Mouse (Mus musculus): Measurements from ENCODE around the gene Rad23b. TPM values are rescaled to one million over a fixed set of nuclear protein-coding genes. Genes with fewer than 3 reads are reported as not detected.
"Not testable (repeated sequence)": the region's sequence is repeated elsewhere in the genome, so short reads cannot be mapped to it uniquely, and the experiment has no call there.

The Rad23b gene
- 148 and 153 TPM in 2 replicates for polyA plus RNA-seq (2012; rRNA removed)

DNA sequence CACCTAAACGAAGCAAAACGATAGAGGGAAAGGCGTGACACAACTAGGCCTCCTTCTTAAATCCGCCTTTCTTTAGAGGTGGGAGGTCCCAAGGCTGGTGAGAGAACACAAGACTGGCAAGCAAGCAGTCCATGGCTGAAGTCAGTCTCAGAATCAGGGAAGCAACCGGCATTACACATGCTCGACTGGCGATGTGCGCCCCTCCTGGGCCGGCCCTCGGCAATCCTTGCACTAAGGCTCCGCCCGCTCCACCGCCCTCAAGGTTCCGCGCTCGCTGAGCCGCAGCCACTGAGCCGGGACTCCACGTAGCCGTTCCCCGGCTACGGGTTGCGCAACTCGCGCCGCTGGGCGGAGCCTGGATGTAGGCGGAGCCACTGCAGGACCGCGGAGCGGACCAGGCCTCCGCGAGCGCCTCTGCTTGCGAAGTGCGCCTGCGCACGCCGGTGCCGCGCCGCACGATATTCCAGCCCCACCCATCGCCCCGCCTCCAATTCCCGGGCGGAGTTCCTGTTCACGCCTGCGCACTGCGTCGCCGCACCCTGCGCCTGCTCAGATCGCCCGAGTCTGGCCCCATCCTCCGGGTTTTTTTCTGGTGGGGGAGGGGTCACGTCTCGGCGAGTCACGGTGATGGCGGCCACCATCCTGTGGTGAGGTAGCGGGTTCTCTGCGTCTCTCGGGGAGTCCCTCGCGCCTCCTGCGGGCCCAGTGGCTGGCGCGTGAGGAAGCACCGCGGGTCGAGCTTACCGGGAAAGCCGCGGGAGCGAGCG lies at the start of gene Rad23b:
Rad23b (plus strand) TSS at position 592 of the 767 bp plus-strand sequence.
- Histone ChIP-seq H3K4me1 (ENCODE audit: control insufficient read depth, insufficient read depth, low read length) (peaks cover 2% of the 10 kb centered on the region; the same call in 1 of the 2 replicates), H3K4me3 (ENCODE audit: insufficient read depth, low read length) (peak within 1 kb of the TSS; percentile 63), H3K27ac (ENCODE audit: insufficient read depth, low read length) (peak within 1 kb of the TSS; percentile 73)
- TF ChIP-seq CTCF (IDR thresholded peaks at IDR 0.05; ENCODE audit: extremely low read depth, insufficient read depth, low read length), result no peak
- peak; percentile 87 for TF ChIP-seq POLR2A (IDR thresholded peaks at IDR 0.05; ENCODE audit: extremely low read depth, insufficient read depth, low read length)

DNA sequence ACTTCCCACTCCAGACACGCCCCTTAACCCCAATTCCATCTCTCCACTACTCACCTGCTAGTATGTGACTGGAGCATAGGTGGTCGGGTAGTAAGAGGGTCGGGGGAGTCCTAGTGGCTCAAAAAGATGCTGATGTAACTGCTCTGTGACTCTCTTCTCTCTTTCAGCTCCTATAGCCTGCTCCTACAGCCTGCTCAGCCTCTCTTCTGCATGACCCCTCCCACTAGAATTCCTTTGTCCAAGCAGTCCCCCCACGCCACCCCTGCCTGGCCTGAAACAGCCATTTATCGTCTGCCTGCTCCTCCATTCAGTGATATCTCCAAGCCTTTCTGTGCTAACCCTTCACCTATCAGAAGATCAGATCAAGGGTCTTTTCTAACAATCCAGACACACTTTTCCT lies 45.7 kb upstream of the Rad23b start:
- H3K27ac ChIP-seq (ENCODE audit: insufficient read depth, low read length), result no peak overlapping the region
- no peak for TF ChIP-seq POLR2A (IDR thresholded peaks at IDR 0.05; ENCODE audit: extremely low read depth, insufficient read depth, low read length)
- TF ChIP-seq CTCF (IDR thresholded peaks at IDR 0.05; ENCODE audit: extremely low read depth, insufficient read depth, low read length), result no peak
- no peaks in the 10 kb centered on the region for H3K4me1 ChIP-seq (ENCODE audit: control insufficient read depth, insufficient read depth, low read length)
- H3K4me3 ChIP-seq (ENCODE audit: insufficient read depth, low read length), result no peak overlapping the region

DNA sequence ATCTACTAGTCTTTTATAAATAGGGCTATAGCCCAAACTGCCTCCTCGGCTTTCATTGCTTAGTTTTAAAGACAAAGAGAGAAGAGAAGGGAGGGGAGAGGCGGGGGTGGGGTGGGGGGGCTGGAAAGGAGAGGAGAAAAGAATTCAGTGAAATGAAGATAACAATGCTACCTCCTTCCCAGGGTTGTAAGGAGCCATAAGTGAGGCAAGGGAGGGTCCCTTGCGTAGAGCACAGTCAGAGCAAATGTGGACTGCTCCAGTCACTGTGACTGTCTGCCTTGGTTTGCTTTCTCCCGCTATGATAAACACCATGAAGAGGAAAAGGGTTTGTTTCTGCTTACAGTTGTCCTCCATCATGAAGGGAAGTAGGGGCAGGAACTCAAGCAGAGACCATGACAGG lies 43.2 kb upstream of the Rad23b start:
- no peak for TF ChIP-seq CTCF (IDR thresholded peaks at IDR 0.05; ENCODE audit: extremely low read depth, insufficient read depth, low read length)
- TF ChIP-seq POLR2A (IDR thresholded peaks at IDR 0.05; ENCODE audit: extremely low read depth, insufficient read depth, low read length), result no peak
- Histone ChIP-seq H3K4me3 (ENCODE audit: insufficient read depth, low read length) (no peak overlapping the region), H3K4me1 (ENCODE audit: control insufficient read depth, insufficient read depth, low read length) (no peaks in the 10 kb centered on the region), H3K27ac (ENCODE audit: insufficient read depth, low read length) (no peak overlapping the region)

DNA sequence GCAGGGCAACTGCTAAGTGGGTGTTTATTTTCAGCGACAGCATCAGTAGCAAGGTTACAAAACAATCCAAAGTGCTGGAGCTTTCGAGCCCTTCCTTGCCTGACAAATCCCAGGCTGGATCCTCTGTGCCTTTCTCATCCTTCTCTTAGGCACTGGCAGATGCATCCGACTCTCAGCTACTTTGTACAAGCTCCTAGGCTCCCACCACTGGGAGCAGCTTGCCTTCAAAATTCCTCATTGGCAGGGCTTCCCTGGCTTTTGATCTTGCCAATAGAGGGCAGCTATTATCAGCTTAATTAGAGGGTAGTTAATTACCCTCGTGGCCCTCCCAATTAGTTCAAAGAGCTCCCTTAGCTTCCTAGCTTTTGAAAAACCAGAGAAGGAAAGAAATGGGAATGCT lies 33.1 kb upstream of the Rad23b start:
- Histone ChIP-seq H3K27ac (ENCODE audit: insufficient read depth, low read length) (no peak overlapping the region), H3K4me3 (ENCODE audit: insufficient read depth, low read length) (no peak overlapping the region), H3K4me1 (ENCODE audit: control insufficient read depth, insufficient read depth, low read length) (no peaks in the 10 kb centered on the region)
- TF ChIP-seq CTCF (IDR thresholded peaks at IDR 0.05; ENCODE audit: extremely low read depth, insufficient read depth, low read length), result no peak
- no peak for TF ChIP-seq POLR2A (IDR thresholded peaks at IDR 0.05; ENCODE audit: extremely low read depth, insufficient read depth, low read length)

DNA sequence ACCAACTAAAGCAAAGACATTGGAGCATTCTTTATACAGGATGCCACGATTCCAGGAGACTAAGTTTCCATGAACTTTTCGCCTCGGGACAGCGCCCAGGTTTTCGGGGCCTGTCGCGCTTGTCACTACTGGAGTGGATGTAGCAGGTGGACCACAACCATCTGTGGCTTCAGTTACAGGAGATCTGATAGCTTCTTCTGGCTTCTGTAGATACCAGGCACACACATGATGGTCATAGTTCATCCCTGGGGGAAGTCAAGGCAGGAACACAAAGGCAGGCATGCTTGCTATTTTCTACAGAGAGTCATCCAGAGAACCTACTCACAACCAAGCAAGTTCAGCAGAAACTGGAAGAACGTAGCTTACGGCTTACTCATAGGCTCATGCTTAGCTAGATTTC lies 31.5 kb upstream of the Rad23b start:
- not testable (repeated sequence) for H3K4me1 ChIP-seq (ENCODE audit: control insufficient read depth, insufficient read depth, low read length); H3K27ac ChIP-seq (ENCODE audit: insufficient read depth, low read length); H3K4me3 ChIP-seq (ENCODE audit: insufficient read depth, low read length)

DNA sequence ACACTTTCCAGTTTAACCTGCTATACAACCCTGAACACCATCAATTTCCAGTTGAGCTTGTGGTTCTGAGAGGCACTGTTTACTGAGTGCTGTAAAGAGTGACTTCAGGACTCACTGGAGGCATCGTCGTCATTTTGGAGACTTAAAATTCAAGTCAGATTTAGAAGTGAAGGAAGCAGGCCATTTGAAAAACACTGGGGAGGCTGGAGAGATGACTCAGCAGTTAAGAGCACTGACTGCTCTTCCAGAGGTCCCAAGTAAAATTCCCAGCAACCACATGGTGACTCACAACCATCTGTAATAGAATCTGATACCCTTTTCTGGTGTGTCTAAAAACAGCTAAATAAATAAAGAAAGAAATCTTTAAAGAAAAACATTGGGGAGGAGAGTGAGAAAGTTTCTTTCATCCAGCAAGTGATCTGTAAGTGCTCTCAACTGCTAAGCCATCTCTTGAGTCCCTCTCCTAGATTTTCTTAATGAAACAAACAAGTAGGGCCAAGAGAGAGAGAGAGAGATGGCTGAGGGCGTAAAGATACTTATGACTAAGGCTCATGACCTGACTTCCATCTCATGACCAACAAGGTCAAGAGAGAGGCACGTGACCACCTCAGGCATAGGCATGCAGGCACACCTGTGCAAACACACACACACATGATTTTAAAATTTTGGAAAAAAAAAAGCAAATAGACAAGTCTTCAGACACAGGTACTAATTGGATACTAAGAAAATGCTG lies 23.9 kb upstream of the Rad23b start:
- peaks cover 1% of the 10 kb centered on the region; the same call in 1 of the 2 replicates for H3K4me1 ChIP-seq (ENCODE audit: control insufficient read depth, insufficient read depth, low read length)
- no peak for TF ChIP-seq POLR2A (IDR thresholded peaks at IDR 0.05; ENCODE audit: extremely low read depth, insufficient read depth, low read length)
- no peak overlapping the region for H3K4me3 ChIP-seq (ENCODE audit: insufficient read depth, low read length)
- peak overlapping the region; percentile 54; the same call in 1 of the 2 replicates for H3K27ac ChIP-seq (ENCODE audit: insufficient read depth, low read length)

DNA sequence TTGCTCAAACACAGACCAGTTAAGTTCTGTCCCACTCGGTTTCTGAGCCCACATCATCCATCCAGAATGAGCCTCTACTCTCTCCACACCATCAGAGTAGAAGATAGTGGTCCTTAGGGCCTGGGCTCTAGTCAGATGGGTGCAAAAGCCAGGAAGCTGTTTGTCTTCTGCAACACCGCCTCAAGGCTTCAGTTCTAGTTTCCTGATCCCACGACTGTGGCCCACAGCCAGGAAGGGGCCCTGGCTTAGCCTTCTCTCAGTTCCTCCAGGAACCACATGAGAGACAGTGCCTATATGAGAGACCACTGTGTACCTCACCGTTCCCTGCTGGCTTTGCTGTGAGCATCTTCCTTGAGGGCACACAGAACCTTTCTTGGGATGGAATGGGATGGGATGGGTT lies 22.3 kb upstream of the Rad23b start:
- Histone ChIP-seq H3K27ac (ENCODE audit: insufficient read depth, low read length) (no peak overlapping the region), H3K4me1 (ENCODE audit: control insufficient read depth, insufficient read depth, low read length) (peaks cover 1% of the 10 kb centered on the region; the same call in 1 of the 2 replicates), H3K4me3 (ENCODE audit: insufficient read depth, low read length) (no peak overlapping the region)
- no peak for TF ChIP-seq POLR2A (IDR thresholded peaks at IDR 0.05; ENCODE audit: extremely low read depth, insufficient read depth, low read length)
- no peak for TF ChIP-seq CTCF (IDR thresholded peaks at IDR 0.05; ENCODE audit: extremely low read depth, insufficient read depth, low read length)

DNA sequence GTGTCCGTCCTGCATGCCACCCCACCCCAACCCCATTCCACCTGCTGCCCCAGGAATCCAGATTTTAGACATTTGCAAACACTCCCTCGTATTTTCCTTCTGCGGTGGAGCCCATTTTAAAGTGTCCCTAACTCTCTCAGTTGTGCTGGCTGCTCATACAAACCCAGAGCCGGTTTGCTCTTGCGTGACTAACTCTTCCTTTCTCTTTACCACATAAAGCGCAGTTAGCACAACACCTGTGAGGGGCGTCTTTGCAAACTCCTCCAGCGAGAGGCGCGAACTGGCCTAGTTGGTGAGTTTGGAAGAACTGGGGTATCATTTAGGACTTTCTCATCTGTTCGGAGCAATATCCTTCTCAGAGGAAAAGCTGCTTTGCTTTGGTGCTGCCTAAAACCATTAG lies 21.4 kb upstream of the Rad23b start:
- H3K4me3 ChIP-seq (ENCODE audit: insufficient read depth, low read length), result no peak overlapping the region
- peaks cover 1% of the 10 kb centered on the region; the same call in 1 of the 2 replicates for H3K4me1 ChIP-seq (ENCODE audit: control insufficient read depth, insufficient read depth, low read length)
- no peak for TF ChIP-seq CTCF (IDR thresholded peaks at IDR 0.05; ENCODE audit: extremely low read depth, insufficient read depth, low read length)
- no peak for TF ChIP-seq POLR2A (IDR thresholded peaks at IDR 0.05; ENCODE audit: extremely low read depth, insufficient read depth, low read length)
- H3K27ac ChIP-seq (ENCODE audit: insufficient read depth, low read length), result 0 out of 2 replicates have a peak overlapping the region, but pooled peaks have one; percentile 25

DNA sequence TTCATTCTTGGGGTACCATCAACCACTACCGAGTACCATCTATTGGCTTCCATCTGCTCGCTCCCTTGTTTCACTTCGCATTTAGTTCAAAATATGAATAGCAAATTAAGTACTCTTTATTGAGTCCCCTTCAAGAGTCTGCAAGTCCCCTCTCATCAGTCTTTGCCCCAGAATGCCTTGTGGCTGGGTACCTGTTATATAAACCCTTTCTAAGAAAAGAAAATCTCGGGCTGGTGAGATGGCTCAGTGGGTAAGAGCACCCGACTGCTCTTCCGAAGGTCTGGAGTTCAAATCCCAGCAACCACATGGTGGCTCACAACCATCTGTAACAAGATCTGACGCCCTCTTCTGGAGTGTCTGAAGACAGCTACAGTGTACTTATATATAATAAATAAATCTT lies 20.9 kb upstream of the Rad23b start:
- not testable (repeated sequence) for H3K4me1 ChIP-seq (ENCODE audit: control insufficient read depth, insufficient read depth, low read length); H3K4me3 ChIP-seq (ENCODE audit: insufficient read depth, low read length)
- 0 out of 2 replicates have a peak overlapping the region, but pooled peaks have one; percentile 25 for H3K27ac ChIP-seq (ENCODE audit: insufficient read depth, low read length)
